Mouse (Mus musculus): ENCODE results near the gene Slc25a25.
A peak's percentile ranks its signal among the peaks of the same experiment; 100 is the strongest.

Slc25a25 gene

GRCm38 (mm10) chr2:32429215-32429891 lies 21.9 kb downstream of the Slc25a25 start:
- DNase-seq (ENCODE audit: low spot score): no peak

GRCm38 (mm10) chr2:32428262-32428722 lies 23.0 kb downstream of the Slc25a25 start:
- DNase-seq (ENCODE audit: low spot score): no peak

- DNase-seq (ENCODE audit: low spot score): no peak
Observed at GRCm38 (mm10) chr2:32427720-32428119, 23.5 kb downstream of the Slc25a25 start.

GRCm38 (mm10) chr2:32426141-32426540 lies 25.1 kb downstream of the Slc25a25 start:
- DNase-seq (ENCODE audit: low spot score): no peak

- no peak for DNase-seq (ENCODE audit: low spot score)
Observed at GRCm38 (mm10) chr2:32425568-32425967, 25.7 kb downstream of the Slc25a25 start.

- DNase-seq (ENCODE audit: low spot score): no peak
Observed at GRCm38 (mm10) chr2:32424796-32425195, 26.4 kb downstream of the Slc25a25 start.

- peak; percentile 89 for DNase-seq (ENCODE audit: low spot score)
Observed at GRCm38 (mm10) chr2:32423481-32424331, 27.5 kb downstream of the Slc25a25 start.

- DNase-seq (ENCODE audit: low spot score): no peak
Observed at GRCm38 (mm10) chr2:32421851-32422251, 29.4 kb downstream of the Slc25a25 start.

GRCm38 (mm10) chr2:32420647-32421046 lies 30.6 kb downstream of the Slc25a25 start:
- no peak for DNase-seq (ENCODE audit: low spot score)

GRCm38 (mm10) chr2:32420066-32420608 lies 31.1 kb downstream of the Slc25a25 start:
- no peak for DNase-seq (ENCODE audit: low spot score)

- peak; percentile 51 for DNase-seq (ENCODE audit: low spot score)
Observed at GRCm38 (mm10) chr2:32419359-32419758, 31.9 kb downstream of the Slc25a25 start.

GRCm38 (mm10) chr2:32418430-32419151 lies 32.7 kb downstream of the Slc25a25 start:
- DNase-seq (ENCODE audit: low spot score): peak; percentile 63

- no peak for DNase-seq (ENCODE audit: low spot score)
Observed at GRCm38 (mm10) chr2:32417486-32417885, 33.8 kb downstream of the Slc25a25 start.

GRCm38 (mm10) chr2:32416556-32416955 lies 34.7 kb downstream of the Slc25a25 start:
- DNase-seq (ENCODE audit: low spot score): no peak

GRCm38 (mm10) chr2:32415801-32416200 lies 35.4 kb downstream of the Slc25a25 start:
- DNase-seq (ENCODE audit: low spot score): no peak

- DNase-seq (ENCODE audit: low spot score): no peak
Observed at GRCm38 (mm10) chr2:32413936-32414335, 37.3 kb downstream of the Slc25a25 start.

GRCm38 (mm10) chr2:32412742-32413531 lies 38.3 kb downstream of the Slc25a25 start:
- no peak for DNase-seq (ENCODE audit: low spot score)

GRCm38 (mm10) chr2:32411407-32411806 lies 39.8 kb downstream of the Slc25a25 start:
- DNase-seq (ENCODE audit: low spot score): no peak

GRCm38 (mm10) chr2:32408429-32409424 lies 42.5 kb downstream of the Slc25a25 start:
- DNase-seq (ENCODE audit: low spot score): peak; percentile 71

All from yolk sac, embryonic 10.5 days (tissue).